Mouse (Mus musculus): ENCODE data around the gene Auts2. TPM values are rescaled to one million over a fixed set of nuclear protein-coding genes. Genes with fewer than 3 reads are reported as not detected.

Gene Auts2
- polyA plus RNA-seq, 1 experiment: 0.01 TPM

GRCm38 (mm10) chr5:131772616-131773015 is 770.5 kb downstream of the Auts2 start:
- H3K9me3 ChIP-seq (ENCODE audit: control insufficient read depth, low read length): no peaks in the 10 kb centered on the region

GRCm38 (mm10) chr5:131769273-131769672 is 773.9 kb downstream of the Auts2 start:
- no peaks in the 10 kb centered on the region for H3K27me3 ChIP-seq (ENCODE audit: control insufficient read depth)

More at GRCm38 (mm10) chr5:131772616-131773015, 770.5 kb downstream of the Auts2 start:
- Histone ChIP-seq H3K4me1 (ENCODE audit: control insufficient read depth) (no peaks in the 10 kb centered on the region), H3K27me3 (ENCODE audit: control insufficient read depth) (no peaks in the 10 kb centered on the region), H3K4me3 (replicated peaks) (no peak overlapping the region), H3K36me3 (ENCODE audit: control insufficient read depth) (no peaks in the 10 kb centered on the region)
- no peak for TF ChIP-seq GATA1 (IDR thresholded peaks at IDR 0.05; ENCODE audit: low read length)
- no peak for TF ChIP-seq TAL1 (IDR thresholded peaks at IDR 0.05; ENCODE audit: low read length)

GRCm38 (mm10) chr5:131767699-131768264 is 775.4 kb downstream of the Auts2 start:
- H3K9me3 ChIP-seq (ENCODE audit: control insufficient read depth, low read length): no peaks in the 10 kb centered on the region

More at GRCm38 (mm10) chr5:131769273-131769672, 773.9 kb downstream of the Auts2 start:
- Histone ChIP-seq H3K4me3 (replicated peaks) (no peak overlapping the region), H3K36me3 (ENCODE audit: control insufficient read depth) (no peaks in the 10 kb centered on the region), H3K9me3 (ENCODE audit: control insufficient read depth, low read length) (no peaks in the 10 kb centered on the region), H3K4me1 (ENCODE audit: control insufficient read depth) (no peaks in the 10 kb centered on the region)
- TF ChIP-seq GATA1 (IDR thresholded peaks at IDR 0.05; ENCODE audit: low read length) (no peak), TAL1 (IDR thresholded peaks at IDR 0.05; ENCODE audit: low read length) (no peak)

GRCm38 (mm10) chr5:131767176-131767575 is 776.0 kb downstream of the Auts2 start:
- no peaks in the 10 kb centered on the region for H3K4me1 ChIP-seq (ENCODE audit: control insufficient read depth)
- no peak for TF ChIP-seq TAL1 (IDR thresholded peaks at IDR 0.05; ENCODE audit: low read length)
- no peaks in the 10 kb centered on the region for H3K9me3 ChIP-seq (ENCODE audit: control insufficient read depth, low read length)
- H3K4me3 ChIP-seq (replicated peaks): no peak overlapping the region
- no peaks in the 10 kb centered on the region for H3K36me3 ChIP-seq (ENCODE audit: control insufficient read depth)
- H3K27me3 ChIP-seq (ENCODE audit: control insufficient read depth): no peaks in the 10 kb centered on the region

More at GRCm38 (mm10) chr5:131767699-131768264, 775.4 kb downstream of the Auts2 start:
- no peak overlapping the region for H3K4me3 ChIP-seq (replicated peaks)
- no peaks in the 10 kb centered on the region for H3K4me1 ChIP-seq (ENCODE audit: control insufficient read depth)
- H3K27me3 ChIP-seq (ENCODE audit: control insufficient read depth): no peaks in the 10 kb centered on the region
- no peak for TF ChIP-seq GATA1 (IDR thresholded peaks at IDR 0.05; ENCODE audit: low read length)
- TF ChIP-seq TAL1 (IDR thresholded peaks at IDR 0.05; ENCODE audit: low read length): no peak
- H3K36me3 ChIP-seq (ENCODE audit: control insufficient read depth): no peaks in the 10 kb centered on the region

- TF ChIP-seq GATA1 (IDR thresholded peaks at IDR 0.05; ENCODE audit: low read length) (no peak), TAL1 (IDR thresholded peaks at IDR 0.05; ENCODE audit: low read length) (no peak)
- Histone ChIP-seq H3K4me3 (replicated peaks) (no peak overlapping the region), H3K9me3 (ENCODE audit: control insufficient read depth, low read length) (no peaks in the 10 kb centered on the region), H3K36me3 (ENCODE audit: control insufficient read depth) (no peaks in the 10 kb centered on the region), H3K27me3 (ENCODE audit: control insufficient read depth) (no peaks in the 10 kb centered on the region), H3K4me1 (ENCODE audit: control insufficient read depth) (no peaks in the 10 kb centered on the region)
These were observed 783.7 kb downstream of the Auts2 start for GRCm38 (mm10) chr5:131759432-131759831.

GRCm38 (mm10) chr5:131750330-131750729 is 792.8 kb downstream of the Auts2 start:
- no peaks in the 10 kb centered on the region for H3K36me3 ChIP-seq (ENCODE audit: control insufficient read depth)
- no peak for TF ChIP-seq GATA1 (IDR thresholded peaks at IDR 0.05; ENCODE audit: low read length)
- no peak for TF ChIP-seq TAL1 (IDR thresholded peaks at IDR 0.05; ENCODE audit: low read length)
- H3K4me1 ChIP-seq (ENCODE audit: control insufficient read depth): no peaks in the 10 kb centered on the region
- no peaks in the 10 kb centered on the region for H3K27me3 ChIP-seq (ENCODE audit: control insufficient read depth)
- no peak overlapping the region for H3K4me3 ChIP-seq (replicated peaks)
- H3K9me3 ChIP-seq (ENCODE audit: control insufficient read depth, low read length): no peaks in the 10 kb centered on the region

GRCm38 (mm10) chr5:131749211-131749610 is 793.9 kb downstream of the Auts2 start:
- no peak for TF ChIP-seq GATA1 (IDR thresholded peaks at IDR 0.05; ENCODE audit: low read length)
- TF ChIP-seq TAL1 (IDR thresholded peaks at IDR 0.05; ENCODE audit: low read length): no peak

GRCm38 (mm10) chr5:131743069-131743468 is 800.1 kb downstream of the Auts2 start:
- no peaks in the 10 kb centered on the region for H3K27me3 ChIP-seq (ENCODE audit: control insufficient read depth)
- no peaks in the 10 kb centered on the region for H3K4me1 ChIP-seq (ENCODE audit: control insufficient read depth)
- TF ChIP-seq GATA1 (IDR thresholded peaks at IDR 0.05; ENCODE audit: low read length) (no peak), TAL1 (IDR thresholded peaks at IDR 0.05; ENCODE audit: low read length) (no peak)
- no peaks in the 10 kb centered on the region for H3K36me3 ChIP-seq (ENCODE audit: control insufficient read depth)
- H3K9me3 ChIP-seq (ENCODE audit: control insufficient read depth, low read length): no peaks in the 10 kb centered on the region
- no peak overlapping the region for H3K4me3 ChIP-seq (replicated peaks)

More at GRCm38 (mm10) chr5:131749211-131749610, 793.9 kb downstream of the Auts2 start:
- Histone ChIP-seq H3K27me3 (ENCODE audit: control insufficient read depth) (no peaks in the 10 kb centered on the region), H3K36me3 (ENCODE audit: control insufficient read depth) (no peaks in the 10 kb centered on the region), H3K4me3 (replicated peaks) (no peak overlapping the region), H3K4me1 (ENCODE audit: control insufficient read depth) (no peaks in the 10 kb centered on the region), H3K9me3 (ENCODE audit: control insufficient read depth, low read length) (no peaks in the 10 kb centered on the region)

- Histone ChIP-seq H3K36me3 (ENCODE audit: control insufficient read depth) (no peaks in the 10 kb centered on the region), H3K4me3 (replicated peaks) (no peak overlapping the region), H3K4me1 (ENCODE audit: control insufficient read depth) (no peaks in the 10 kb centered on the region), H3K9me3 (ENCODE audit: control insufficient read depth, low read length) (no peaks in the 10 kb centered on the region), H3K27me3 (ENCODE audit: control insufficient read depth) (no peaks in the 10 kb centered on the region)
- TF ChIP-seq TAL1 (IDR thresholded peaks at IDR 0.05; ENCODE audit: low read length): no peak
- no peak for TF ChIP-seq GATA1 (IDR thresholded peaks at IDR 0.05; ENCODE audit: low read length)
These were observed 805.7 kb downstream of the Auts2 start for GRCm38 (mm10) chr5:131737476-131737875.

- no peaks in the 10 kb centered on the region for H3K4me1 ChIP-seq (ENCODE audit: control insufficient read depth)
- no peaks in the 10 kb centered on the region for H3K27me3 ChIP-seq (ENCODE audit: control insufficient read depth)
- no peak for TF ChIP-seq TAL1 (IDR thresholded peaks at IDR 0.05; ENCODE audit: low read length)
- no peak for TF ChIP-seq GATA1 (IDR thresholded peaks at IDR 0.05; ENCODE audit: low read length)
- H3K4me3 ChIP-seq (replicated peaks): no peak overlapping the region
- H3K9me3 ChIP-seq (ENCODE audit: control insufficient read depth, low read length): no peaks in the 10 kb centered on the region
- H3K36me3 ChIP-seq (ENCODE audit: control insufficient read depth): no peaks in the 10 kb centered on the region
These were observed 809.9 kb downstream of the Auts2 start for GRCm38 (mm10) chr5:131733324-131733660.
